Mouse (Mus musculus) kidney, postnatal 36 days (tissue): ENCODE measurements at regions not wholly inside any gene's neighbourhood (a gene's known extent, or its start where the extent isn't known, plus 50 kb on each side); places are given as distances from the start of the nearest gene placed in this dataset.

Experiments used
- DNase-seq, 2 experiments: peaks; one replicate each; pipeline ENCODE4 v3.0.0; 2021 to 2022; ENCODE audit warnings: mixed read lengths in 2 of 2

DNA sequence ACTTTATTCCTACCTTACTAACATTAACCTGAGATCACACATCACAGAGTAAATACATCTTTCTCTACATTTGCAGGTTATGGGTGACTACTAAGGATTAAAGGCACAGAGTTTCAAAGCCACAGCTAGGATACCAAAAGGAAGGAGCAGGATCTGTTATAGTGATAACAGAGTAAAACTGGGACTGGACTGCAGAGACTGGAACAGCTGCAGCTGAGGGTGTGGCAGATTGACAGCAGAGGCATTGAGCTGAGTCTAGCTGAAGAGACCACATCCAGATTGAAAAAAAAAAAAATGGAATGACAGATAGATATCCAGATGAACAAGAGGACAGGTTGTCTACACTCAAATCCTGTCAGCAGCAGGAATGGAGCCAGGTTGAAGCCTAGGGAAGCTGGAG lies 301.1 kb downstream of the Irs2 start:
- DNase-seq: no peak

DNA sequence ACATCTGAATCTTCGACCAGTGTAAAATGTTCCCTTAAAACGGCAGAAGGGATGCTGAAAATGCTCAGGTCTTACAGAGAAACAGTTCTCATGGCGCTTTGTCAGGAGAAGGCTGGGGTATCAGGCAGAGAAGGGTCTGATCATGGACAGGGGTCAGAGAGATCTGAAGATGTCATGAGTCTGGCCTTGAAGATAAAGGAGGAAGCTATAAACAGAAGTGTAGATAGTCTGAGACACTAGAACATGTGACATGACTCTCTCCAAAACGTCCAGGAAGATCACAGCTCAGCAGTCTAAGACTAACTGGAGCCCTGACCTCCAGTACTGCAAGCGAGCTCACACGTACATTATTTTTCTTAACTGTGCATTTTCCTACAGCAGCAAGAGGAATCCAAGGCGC lies 302.3 kb downstream of the Irs2 start:
- no peak for DNase-seq

DNA sequence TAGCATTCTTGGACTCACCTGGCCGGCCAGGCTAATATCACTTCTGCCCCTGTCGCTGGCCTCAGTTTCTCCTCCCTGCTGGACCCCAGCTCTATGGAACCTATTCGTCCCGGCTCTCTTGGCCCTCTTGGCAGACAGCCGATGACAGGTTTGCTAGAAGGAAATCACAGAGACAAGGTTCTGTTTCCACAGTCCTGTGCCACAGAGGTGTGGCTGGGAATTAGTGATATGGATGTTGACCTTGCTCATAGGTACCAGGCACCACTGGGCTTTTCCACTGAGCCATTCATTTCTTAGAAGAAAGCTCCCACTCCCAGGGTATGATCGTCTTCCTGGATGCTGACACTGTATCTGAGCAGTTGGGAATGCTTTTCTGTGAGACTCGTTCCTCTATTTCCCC lies 305.5 kb downstream of the Irs2 start:
- DNase-seq: no peak

DNA sequence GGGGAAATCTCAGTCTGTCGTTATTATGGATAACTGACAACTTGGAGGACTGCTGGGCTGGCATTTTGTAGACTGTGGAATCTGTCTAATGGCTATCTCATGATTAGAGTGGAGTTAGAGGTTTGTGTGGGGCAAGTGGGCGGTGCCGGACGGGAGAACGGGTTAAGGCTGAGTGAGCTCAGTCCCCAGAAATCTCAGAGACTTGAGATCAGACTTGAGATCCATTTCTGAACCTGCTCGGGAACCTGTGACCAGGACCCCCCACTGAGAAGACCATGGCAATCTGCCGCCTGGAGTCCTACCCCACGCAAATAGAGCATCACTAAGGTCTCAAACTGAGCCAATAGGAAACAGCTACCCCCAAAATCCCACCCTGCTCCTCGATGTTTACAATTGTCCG lies 306.0 kb downstream of the Irs2 start:
- no peak for DNase-seq

GRCm38 (mm10) chr8:10701648-10702061 lies 306.6 kb downstream of the Irs2 start:
- DNase-seq: no peak

DNA sequence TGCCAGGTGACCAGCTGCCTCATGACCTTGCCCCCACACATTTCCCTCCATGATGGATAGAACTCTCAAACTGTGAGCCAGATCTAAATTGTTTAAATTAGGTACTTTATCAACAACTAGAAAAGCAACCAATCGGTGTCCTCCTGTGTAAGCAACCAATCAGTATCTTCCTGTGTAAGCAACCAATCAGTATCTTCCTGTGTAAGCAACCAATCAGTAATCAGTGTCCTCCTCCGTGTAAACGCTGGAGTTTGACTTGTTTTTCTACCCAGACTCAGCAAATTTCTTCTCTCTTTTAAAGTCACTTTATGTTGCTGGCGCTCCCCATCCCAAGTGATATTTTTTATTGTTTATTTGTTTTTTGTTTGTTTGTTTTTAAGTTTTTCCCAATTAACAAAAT lies 307.0 kb downstream of the Irs2 start:
- DNase-seq: no peak

DNA sequence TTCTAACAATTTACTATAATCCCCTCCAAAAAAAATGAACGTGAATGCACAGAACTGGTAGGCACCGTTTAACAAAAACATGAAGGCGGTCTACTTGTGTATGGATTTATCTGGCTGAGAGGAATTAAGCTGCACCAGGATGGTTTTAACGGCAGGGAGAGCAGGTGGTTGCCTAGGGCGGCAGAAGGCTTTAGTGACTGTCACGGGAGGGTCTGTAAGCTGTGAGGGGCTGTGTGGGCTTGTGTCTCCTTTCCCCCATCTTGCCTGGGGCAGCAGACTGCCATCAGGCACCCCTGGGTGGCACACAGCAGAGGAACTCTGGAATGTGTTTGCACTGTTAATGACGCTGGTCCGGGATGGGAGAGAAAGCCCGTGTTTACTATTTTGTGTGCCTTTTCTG lies 308.6 kb downstream of the Irs2 start:
- no peak for DNase-seq

GRCm38 (mm10) chr8:10695181-10695580 lies 313.1 kb downstream of the Irs2 start:
- peak; percentile 15 to 71 for DNase-seq

- DNase-seq: no peak
Observed at GRCm38 (mm10) chr8:10690659-10691058, 317.6 kb downstream of the Irs2 start.

- peak in 1 of 2 experiments; percentile 64 for DNase-seq
Observed at GRCm38 (mm10) chr8:10689881-10690280, 318.4 kb downstream of the Irs2 start.

DNA sequence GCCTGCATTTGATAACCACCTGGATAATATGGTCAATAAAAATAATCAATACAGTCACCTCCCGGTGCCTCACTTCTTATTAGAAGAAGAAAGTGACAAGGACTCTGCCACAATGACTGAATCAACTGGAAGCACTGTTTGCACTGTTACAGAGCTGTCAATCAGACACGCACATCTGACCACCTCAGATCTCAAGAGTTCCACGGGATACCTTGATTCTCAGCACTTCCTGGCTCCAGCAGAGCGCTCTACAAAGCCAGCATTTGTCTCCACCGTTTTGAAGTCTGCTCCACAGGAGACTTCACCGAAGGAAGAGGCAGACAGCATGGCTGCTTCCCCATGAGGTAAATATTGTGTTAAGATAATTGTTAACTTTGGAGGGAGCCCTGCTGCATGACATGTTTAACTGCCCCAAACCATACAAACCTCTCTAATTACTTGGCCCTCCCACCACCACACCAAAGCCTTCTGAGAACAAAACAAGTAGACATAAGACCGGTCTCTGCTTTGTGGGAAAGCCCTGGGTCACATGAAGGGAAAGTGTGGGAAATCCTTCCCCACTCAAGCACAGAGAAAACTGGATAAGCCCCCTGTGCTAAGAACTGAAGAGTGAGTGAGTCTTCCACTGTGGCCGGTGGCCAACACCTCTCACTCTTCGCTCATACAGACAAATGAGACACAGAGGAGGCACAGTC lies 320.2 kb downstream of the Irs2 start:
- DNase-seq: no peak
